Mouse (Mus musculus) lung, postnatal 4 days (tissue): ENCODE measurements around the gene Fam69b.

Experiments
- DNase-seq, 2 experiments: peaks; one replicate each; pipeline ENCODE4 v3.0.0; 2021

The Fam69b gene

GRCm38 (mm10) chr2:26599965-26600364, 28.3 kb upstream of the Fam69b start:
- DNase-seq = no peak

- no peak for DNase-seq
Measured at GRCm38 (mm10) chr2:26600664-26601063, 27.6 kb upstream of the Fam69b start.

DNA sequence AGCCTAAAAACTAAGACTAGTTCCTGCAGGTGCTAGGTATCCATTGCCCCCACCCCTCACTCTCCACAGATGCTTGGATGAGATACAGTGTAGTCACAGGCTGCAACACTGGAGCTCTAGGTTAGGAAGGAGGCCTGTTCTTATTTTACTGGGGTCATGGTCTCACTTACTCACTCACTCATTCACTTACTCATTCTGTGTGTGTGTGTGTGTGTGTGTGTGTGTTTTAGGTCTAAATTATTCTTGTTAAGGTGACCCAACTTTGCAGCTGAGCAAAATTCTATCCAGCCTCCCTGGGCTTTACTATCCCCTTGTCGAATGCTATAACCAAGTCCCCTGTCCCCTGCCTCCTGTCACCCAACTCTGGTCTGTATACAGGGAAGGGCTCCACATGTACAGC, 26.7 kb upstream of the Fam69b start:
- no peak for DNase-seq

- DNase-seq = no peak
Measured at GRCm38 (mm10) chr2:26602631-26603030, 25.6 kb upstream of the Fam69b start.

DNA sequence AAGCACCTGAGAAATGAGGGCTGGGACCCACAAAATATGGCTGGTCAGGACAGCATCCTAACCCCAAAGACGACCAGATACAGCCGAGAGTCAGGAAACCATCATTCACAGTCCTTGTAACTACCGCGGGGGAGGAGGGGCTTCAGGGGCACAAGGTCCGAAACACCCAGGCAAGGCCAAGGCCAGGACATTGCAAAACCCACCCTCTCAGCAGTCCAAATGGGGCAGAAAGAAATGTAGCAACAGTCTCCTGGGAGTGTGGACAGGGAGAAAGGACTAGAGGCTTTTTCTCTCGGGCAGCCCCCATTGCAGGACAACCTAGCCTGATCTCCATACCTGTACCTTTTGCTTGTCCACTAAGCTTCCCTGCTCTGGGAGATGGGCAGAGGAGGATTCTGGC, 25.1 kb upstream of the Fam69b start:
- DNase-seq = no peak

DNA sequence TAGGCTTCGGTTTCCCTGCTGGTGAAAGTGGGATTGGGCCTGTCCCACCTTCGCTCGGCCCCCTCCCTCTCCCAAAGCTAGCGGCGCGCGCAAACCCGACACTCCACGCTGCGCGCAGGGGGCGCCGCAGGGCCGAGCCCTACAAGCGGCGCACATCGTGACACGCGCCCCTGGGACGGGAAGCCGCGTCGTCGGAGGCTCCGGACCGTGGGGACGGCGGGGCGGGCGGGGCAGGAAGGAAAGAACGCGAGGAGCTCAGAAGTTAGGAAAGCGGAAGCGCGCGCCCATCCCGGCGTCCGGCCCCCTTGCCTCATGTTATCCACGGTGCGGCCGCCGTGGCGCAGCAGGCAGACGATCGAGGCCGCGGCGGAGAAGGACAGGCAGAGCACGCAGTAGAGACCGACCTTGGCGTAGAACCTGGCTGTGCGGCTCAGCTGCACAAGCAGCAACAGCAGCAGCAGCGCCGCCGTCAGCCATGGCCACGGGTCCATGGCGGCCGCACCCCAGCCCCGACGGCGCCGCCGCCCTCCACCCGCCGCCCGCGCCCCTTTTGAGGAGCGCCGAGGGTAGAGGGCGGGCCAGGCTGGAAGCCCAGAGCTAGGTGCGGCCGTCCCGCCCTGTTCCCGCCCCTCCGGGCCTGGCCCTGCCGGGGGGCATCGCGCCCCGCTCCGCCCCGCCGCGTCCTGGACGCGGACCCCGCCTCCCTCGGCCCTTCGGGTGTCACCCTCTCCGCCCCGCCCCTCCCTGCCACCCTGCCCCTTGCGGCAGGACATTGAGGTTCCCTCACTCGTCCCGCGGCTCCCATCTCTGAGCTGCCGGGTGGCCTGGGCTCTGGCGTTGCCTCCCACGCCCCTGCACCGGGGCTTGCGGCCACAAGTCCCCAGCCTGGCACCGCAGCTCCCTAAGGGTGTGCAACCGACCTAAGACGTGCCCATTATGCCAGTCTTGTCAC, 24.3 kb upstream of the Fam69b start, which contains the start of gene Agpat2:
Gene Agpat2, minus strand, starts transcription at position 698 of the 952 bp plus-strand sequence.
- DNase-seq = peak; percentile 92 to 96

DNA sequence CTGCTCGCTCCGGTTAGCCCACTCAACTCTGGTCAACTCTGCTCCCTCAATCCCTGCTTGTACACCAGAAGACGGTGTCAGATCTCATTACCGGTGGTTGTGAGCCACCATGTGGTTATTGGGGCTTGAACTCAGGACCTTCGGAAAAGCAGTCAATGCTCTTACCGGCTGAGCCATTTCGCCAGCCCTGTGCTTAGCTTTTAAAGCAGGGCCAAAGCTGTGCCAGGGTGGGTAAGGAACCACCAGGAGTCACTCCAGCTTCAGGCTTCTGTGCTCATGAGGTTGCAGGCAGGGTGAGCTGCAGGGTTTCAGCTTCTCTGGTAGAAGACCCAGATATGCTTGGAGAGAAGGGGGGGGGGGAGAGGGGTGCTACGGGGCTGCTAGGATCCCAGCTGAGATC, 22.9 kb upstream of the Fam69b start:
- DNase-seq = no peak

DNA sequence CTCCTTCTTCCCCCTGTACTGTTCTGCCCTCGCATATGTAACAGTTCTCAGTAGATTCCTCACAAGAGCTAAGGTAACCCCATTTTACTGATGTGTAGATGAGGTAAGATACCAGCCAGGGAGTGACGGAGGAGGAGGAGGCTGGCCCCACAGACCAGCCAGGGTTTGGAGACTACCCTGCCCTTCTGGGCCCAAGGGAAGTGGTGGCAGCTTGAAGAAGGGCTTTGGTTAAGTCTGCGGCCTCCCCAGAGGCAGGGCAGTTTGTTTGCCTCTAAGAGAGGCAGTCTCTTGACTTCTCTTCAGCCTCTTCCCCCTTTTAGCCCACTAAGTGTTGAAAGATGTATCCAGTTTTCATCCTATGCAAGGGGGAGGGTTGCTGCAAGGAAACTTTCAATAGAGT, 21.7 kb upstream of the Fam69b start:
- no peak for DNase-seq

DNA sequence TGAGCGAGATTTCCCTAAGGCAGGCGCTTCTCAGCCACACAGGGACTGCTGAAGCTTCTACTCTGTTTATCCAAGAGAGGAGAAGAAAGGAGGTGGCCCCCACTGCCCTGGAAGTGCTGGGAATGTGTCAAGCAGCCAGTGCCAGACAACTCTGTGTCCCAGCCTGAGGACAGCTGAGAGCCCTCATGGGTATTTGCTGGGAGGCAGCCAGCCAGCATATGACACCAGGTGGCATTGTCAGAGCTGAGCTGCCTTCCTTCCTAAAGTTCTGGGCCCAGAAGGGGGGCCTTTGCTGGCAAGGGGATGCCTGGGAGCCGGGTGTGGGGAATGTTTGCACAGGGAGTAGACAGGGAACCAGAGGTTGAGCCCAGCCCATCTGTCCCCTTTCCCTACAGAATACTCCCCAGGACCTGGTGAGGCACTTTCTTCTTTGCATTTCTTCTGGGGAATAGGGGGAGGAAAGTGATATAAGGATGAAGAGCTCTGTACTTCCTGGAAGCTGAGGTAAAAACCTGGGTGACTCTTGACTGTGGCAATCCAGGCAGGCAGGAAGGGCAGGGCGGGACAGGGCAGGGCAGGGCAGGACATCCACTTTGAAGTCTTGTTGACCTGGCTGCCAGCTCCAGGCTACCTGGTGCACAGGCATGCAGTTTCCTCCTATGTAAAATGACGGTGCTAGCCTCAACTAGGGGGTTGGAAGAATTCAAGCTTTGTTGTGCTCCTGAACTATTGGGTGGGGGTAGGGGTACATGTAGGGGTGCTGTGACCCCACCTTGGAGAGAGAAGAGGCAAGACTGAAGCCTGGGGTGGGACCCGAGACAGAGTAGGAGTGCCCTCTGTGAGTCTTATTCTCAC, 21.0 kb upstream of the Fam69b start:
- DNase-seq = peak; percentile 74 to 90

DNA sequence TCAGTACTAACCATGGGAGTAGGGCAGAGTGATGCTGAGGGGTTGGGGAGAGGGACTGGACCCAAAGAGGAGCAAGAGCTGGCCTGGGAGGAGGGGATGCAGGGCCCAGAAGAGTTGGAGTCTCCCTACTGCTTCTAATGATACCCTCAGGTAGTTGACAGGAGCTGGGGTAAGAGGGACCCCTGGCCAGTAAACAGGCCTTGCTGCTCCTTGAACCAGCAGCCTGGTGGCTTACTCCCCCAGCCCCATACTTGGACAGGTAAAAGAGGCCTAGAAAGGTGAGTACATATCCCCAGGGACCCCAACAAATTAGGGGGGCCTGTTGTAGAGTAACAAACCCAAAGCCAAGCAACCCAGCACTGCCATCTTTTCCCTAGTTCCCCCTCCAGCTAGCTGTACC, 19.5 kb upstream of the Fam69b start:
- no peak for DNase-seq

GRCm38 (mm10) chr2:26609261-26609661, 19.0 kb upstream of the Fam69b start:
- DNase-seq = no peak

- no peak for DNase-seq
Measured at GRCm38 (mm10) chr2:26610526-26610925, 17.7 kb upstream of the Fam69b start.

- no peak for DNase-seq
Measured at GRCm38 (mm10) chr2:26611054-26611453, 17.2 kb upstream of the Fam69b start.

DNA sequence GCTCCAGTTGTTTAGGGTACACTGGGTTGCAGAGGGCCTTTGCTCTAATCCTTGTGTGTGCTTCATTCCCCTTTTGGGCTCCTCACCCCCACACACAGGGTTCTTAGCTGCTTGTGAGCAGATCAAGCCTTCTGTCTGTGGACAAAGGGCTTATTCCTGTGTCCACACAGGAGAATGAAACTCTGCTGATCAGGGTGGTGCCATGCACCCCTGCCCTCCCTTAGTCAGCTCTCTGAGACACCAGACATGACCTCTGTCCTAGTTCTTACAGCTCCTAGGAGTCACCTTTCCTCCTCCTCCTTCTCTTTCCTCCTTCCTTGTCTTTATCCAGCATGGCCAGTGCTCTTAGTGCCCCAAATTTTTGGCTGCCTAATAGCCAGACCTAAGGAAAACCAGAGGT, 16.4 kb upstream of the Fam69b start:
- DNase-seq = no peak

DNA sequence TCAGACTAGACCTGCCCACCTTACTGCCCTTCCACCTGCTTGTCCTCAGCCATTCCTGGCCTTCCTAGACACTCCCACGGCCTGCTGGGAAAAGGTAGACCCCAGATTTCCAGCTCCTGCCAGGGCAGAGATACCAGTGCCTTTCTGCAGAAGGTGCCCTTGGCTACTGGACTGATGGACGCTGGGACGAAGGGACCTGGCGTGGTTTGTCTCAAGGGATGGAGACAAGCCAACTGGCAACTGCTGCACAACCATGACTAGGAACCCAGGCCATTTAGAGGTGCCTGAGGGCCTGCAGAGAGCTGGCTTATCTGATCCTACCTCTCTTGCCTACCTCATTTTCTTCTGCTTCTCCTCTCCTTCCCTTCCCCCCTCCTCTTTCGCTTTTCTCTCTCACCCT, 13.4 kb upstream of the Fam69b start:
- no peak for DNase-seq

- DNase-seq = no peak
Measured at GRCm38 (mm10) chr2:26615459-26616124, 12.7 kb upstream of the Fam69b start.

DNA sequence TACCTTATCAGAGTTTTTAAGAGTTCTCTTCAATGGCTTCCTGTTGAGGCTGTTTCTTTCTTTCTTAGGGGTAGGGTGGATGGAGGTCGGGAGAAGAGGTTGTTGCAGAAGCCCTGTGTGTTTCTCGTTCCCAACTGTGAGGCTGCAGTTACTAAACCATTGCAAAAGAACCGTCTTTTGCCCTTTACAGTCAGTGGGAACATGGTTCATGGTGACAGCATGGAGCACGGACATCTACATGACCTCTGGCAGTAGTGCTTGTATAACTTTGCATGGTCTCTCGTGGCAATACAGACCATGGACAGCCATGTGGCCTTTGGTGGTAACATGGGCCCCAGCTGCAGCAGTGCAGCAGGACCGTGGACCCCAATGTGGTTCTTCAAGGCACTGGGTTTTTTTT, 10.9 kb upstream of the Fam69b start:
- DNase-seq = no peak

- DNase-seq = no peak
Measured at GRCm38 (mm10) chr2:26617928-26618327, 10.3 kb upstream of the Fam69b start.

GRCm38 (mm10) chr2:26621246-26621645, 7.0 kb upstream of the Fam69b start:
- no peak for DNase-seq

DNA sequence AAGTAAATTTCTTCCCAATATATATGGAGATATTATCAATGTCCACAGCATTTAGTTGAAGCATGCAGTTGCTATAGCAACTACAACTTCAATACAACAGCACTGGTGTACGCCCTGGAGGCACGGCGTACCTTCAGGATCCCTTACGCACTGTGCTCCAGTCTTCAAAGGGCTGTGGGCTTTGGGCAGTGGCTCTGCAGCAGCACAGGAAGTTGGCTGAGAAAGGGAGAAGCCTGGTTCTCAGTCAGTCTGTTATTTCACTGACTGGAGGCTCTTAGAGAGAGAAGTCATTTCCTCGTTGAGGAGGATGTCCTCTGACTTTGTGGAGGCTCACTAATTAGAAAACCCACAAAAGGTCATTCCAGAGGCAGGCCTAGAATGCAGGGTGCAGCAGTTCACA, 5.3 kb upstream of the Fam69b start:
- no peak for DNase-seq

DNA sequence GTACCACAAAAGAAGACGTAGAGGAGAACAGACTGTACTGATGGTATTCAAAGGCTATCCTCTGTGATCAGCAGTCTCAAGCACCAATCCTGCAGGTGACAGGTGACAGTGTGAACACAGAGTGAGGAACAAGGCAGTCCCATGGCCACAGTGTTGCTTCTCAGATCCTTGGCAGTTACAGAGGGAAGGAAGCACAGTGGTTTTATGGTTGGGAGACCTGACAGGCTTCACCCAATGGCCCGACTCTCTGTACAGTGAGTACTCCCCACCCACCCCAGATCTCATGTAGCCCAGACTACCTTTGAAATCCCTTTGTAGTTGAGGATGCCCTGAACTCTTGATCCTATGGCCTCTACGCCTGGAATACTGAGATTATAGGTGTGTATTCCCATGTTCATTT, 2.8 kb upstream of the Fam69b start:
- DNase-seq = no peak

DNA sequence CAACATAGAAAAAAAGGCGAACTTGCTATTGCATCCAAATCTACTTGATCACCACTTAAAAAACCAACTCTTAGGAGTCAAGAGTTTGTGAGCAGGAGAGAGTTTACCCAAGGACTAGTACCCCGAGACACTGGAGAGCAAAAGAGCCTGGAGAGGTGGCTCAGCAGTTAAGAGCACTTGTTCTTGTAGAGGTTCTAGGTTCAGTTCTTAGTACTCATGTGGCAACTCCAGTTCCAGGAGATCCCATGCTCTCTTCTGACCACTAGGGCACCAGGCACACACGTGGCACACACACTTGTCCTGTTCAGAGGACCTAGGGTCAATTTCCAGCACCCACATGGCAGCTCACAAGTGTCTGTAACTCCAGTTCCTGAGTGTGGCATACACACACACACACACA, 2.2 kb upstream of the Fam69b start:
- DNase-seq = no peak

DNA sequence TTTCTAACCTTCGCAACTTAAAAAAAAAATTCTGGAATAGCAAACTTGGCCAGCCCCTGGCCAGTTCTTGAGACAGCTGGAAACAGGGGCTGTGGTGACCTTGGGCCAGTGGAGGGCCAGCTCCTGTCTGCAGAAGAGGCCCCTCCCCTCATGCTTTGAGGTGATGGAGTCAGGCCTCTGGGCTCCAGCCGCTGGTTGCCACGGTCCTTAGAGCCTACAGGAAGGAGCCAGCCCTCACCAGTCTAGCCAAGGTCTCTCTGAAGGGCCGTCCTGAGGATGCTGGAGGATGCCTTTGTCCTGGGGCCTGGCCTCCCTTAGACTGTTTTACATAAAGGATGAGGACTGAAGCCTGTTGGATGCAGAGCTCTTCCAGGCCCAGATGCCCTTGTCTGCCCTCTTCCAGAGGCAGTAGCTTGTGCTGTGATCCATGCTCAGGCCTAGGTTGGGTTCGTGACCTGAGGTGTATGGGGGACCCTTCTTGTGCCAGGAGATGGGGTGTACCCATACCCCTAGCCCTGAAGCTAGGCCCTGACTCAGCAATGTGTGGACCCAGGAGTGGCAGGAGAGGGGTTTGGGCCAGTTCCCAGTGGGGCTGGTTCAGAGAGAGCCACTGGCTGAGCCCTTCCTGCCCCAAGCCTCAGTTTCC, 658 bp downstream of the Fam69b start:
- DNase-seq = no peak
